ENCODE assay signal across 8 mouse cellular contexts in genomic region chr7:98359951-98360620, GRCm38 (mm10). TPM values are rescaled to one million over a fixed set of nuclear protein-coding genes. Genes with fewer than 3 reads are reported as not detected.
A peak's percentile ranks its signal among the peaks of the same experiment; 100 is the strongest.
DNase-seq lines count a peak whose midpoint lies in the region; ATAC-seq lines count a peak whose summit lies in the region.

No protein-coding gene starts in this region.

- no peaks in the 10 kb centered on the region for H3K9me3 ChIP-seq in hindbrain, embryonic 16.5 days (ENCODE audit: control insufficient read depth, low read length)
- peaks cover 4% of the 10 kb centered on the region; the same call in 1 of the 2 replicates for H3K9me3 ChIP-seq in liver, embryonic 13.5 days (replicated peaks)
- H3K9me3 ChIP-seq in neural tube, embryonic 14.5 days (ENCODE audit: control insufficient read depth, low read length) = no peaks in the 10 kb centered on the region

- peak overlapping the region; percentile 79 for H3K9ac ChIP-seq in hindbrain, embryonic 16.5 days (ENCODE audit: low read depth, low read length)
- H3K9ac ChIP-seq in liver, embryonic 13.5 days = peak overlapping the region; percentile 57
- H3K9ac ChIP-seq in neural tube, embryonic 14.5 days (replicated peaks; ENCODE audit: low read depth, low read length) = peak overlapping the region; percentile 80

- WGBS in hindbrain, embryonic 16.5 days = 2% methylated on average over 33 of the region's 33 CpGs
- 3% methylated on average over 33 of the region's 33 CpGs for WGBS in liver, embryonic 13.5 days (ENCODE audit: insufficient replicate concordance)
- WGBS in neural tube, embryonic 14.5 days = under 1% methylated on average over 33 of the region's 33 CpGs

- ATAC-seq in hindbrain, embryonic 16.5 days = peak; percentile 81
- peak; percentile 53 for ATAC-seq in liver, embryonic 13.5 days (ENCODE audit: low read depth)
- ATAC-seq in neural tube, embryonic 14.5 days (ENCODE audit: low read depth) = peak; percentile 71
- ATAC-seq in monocyte, adult 5-6 weeks (replicated peaks; ENCODE audit: insufficient number of reproducible peaks, low FRiP score, low TSS enrichment, poor library complexity, severe bottlenecking) = no peak

- peaks cover 31% of the 10 kb centered on the region for H3K4me1 ChIP-seq in hindbrain, embryonic 16.5 days (ENCODE audit: control insufficient read depth, insufficient read depth, low read depth, low read length)
- H3K4me1 ChIP-seq in liver, embryonic 13.5 days (replicated peaks) = peaks cover 29% of the 10 kb centered on the region
- peaks cover 15% of the 10 kb centered on the region for H3K4me1 ChIP-seq in neural tube, embryonic 14.5 days (ENCODE audit: control insufficient read depth, insufficient read depth, low read length)

- peak overlapping the region; percentile 82 for H3K27ac ChIP-seq in hindbrain, embryonic 16.5 days (ENCODE audit: low read depth, low read length)
- peak overlapping the region; percentile 34; the same call in 1 of the 2 replicates for H3K27ac ChIP-seq in liver, embryonic 13.5 days
- H3K27ac ChIP-seq in neural tube, embryonic 14.5 days (ENCODE audit: low read depth, low read length) = peak overlapping the region; percentile 80

- no peaks in the 10 kb centered on the region for H3K27me3 ChIP-seq in hindbrain, embryonic 16.5 days (replicated peaks; ENCODE audit: control insufficient read depth, insufficient read depth, low read length)
- H3K27me3 ChIP-seq in liver, embryonic 13.5 days = peaks cover 65% of the 10 kb centered on the region
- H3K27me3 ChIP-seq in neural tube, embryonic 14.5 days (ENCODE audit: control insufficient read depth, insufficient read depth, low read length) = no peaks in the 10 kb centered on the region

- DNase-seq in lung, adult 18-20 months = peak; percentile 55 to 64
- DNase-seq in lung, postnatal 25 days (ENCODE audit: low spot score) = no peak
- peak; percentile 17 to 19 for DNase-seq in cerebellum, postnatal 36 days
- DNase-seq in gastrocnemius, postnatal 10 days = peak; percentile 63
- DNase-seq in liver, embryonic 13.5 days = no peak

- H3K4me2 ChIP-seq in hindbrain, embryonic 16.5 days (ENCODE audit: low read length) = peak overlapping the region; percentile 93
- peak overlapping the region; percentile 67 for H3K4me2 ChIP-seq in liver, embryonic 13.5 days
- peak overlapping the region; percentile 89 for H3K4me2 ChIP-seq in neural tube, embryonic 14.5 days (ENCODE audit: low read depth, low read length)

- H3K36me3 ChIP-seq in hindbrain, embryonic 16.5 days (ENCODE audit: control insufficient read depth, insufficient read depth, low read length) = no peaks in the 10 kb centered on the region
- H3K36me3 ChIP-seq in liver, embryonic 13.5 days = no peaks in the 10 kb centered on the region
- H3K36me3 ChIP-seq in neural tube, embryonic 14.5 days (ENCODE audit: control insufficient read depth, insufficient read depth, low read length) = no peaks in the 10 kb centered on the region

- H3K4me3 ChIP-seq in hindbrain, embryonic 16.5 days (ENCODE audit: low read length) = peak overlapping the region; percentile 80
- H3K4me3 ChIP-seq in liver, embryonic 13.5 days (replicated peaks) = peak overlapping the region; percentile 61
- H3K4me3 ChIP-seq in neural tube, embryonic 14.5 days (ENCODE audit: low read depth, low read length) = peak overlapping the region; percentile 80

RNA-seq across cellular contexts. Expression of gene Tsku, which starts 1.0 kb away (rescaled TPM):
- 1 to 10 TPM; 4.6 to 8.9 TPM for total RNA-seq in gastrocnemius, postnatal 10 days (2021)
- polyA plus RNA-seq in hindbrain, embryonic 16.5 days (2015; fragmentation: Nextera tagmentation; extraction: Ambion mirVana) = 6.5 and 9.8 TPM in 2 replicates
- 1.1 and 1.8 TPM in 2 replicates for polyA plus RNA-seq in liver, embryonic 13.5 days (2015; fragmentation: Nextera tagmentation; extraction: Ambion mirVana)
- 8.7 and 9.4 TPM in 2 replicates for polyA plus RNA-seq in neural tube, embryonic 14.5 days (2014; fragmentation: Nextera tagmentation; extraction: Ambion mirVana)
- total RNA-seq in monocyte, adult 5-6 weeks (2017) = not detected in 3 replicates

RNA-seq across cellular contexts. Expression of gene Acer3, which starts 39.1 kb away (rescaled TPM):
- total RNA-seq in gastrocnemius, postnatal 10 days (2021) = 1 to 10 TPM; 5.1 to 6.1 TPM
- 26.9 and 29.5 TPM in 2 replicates for polyA plus RNA-seq in hindbrain, embryonic 16.5 days (2015; fragmentation: Nextera tagmentation; extraction: Ambion mirVana)
- polyA plus RNA-seq in liver, embryonic 13.5 days (2015; fragmentation: Nextera tagmentation; extraction: Ambion mirVana) = 24.4 and 28.9 TPM in 2 replicates
- 23.7 and 28.3 TPM in 2 replicates for polyA plus RNA-seq in neural tube, embryonic 14.5 days (2014; fragmentation: Nextera tagmentation; extraction: Ambion mirVana)
- total RNA-seq in monocyte, adult 5-6 weeks (2017) = 111 to 164 TPM (median 121 TPM) in 3 replicates

Comparison
In these comparisons a context has a peak if more than half of its experiments do, and no peak if none do; other contexts are left out.
1. DNase-seq: peak in lung, adult 18-20 months (2 of 2), cerebellum, postnatal 36 days (2 of 2) and gastrocnemius, postnatal 10 days (single experiment); none in lung, postnatal 25 days (single experiment) and liver, embryonic 13.5 days (single experiment).
2. Peak in every context shown above with its lines, with median percentiles within 50 percentile points of each other: H3K27ac ChIP-seq, H3K4me2 ChIP-seq, H3K4me3 ChIP-seq and H3K9ac ChIP-seq.